Comparison of ENCODE assay signal across 22 mouse cellular contexts in the genomic region with DNA sequence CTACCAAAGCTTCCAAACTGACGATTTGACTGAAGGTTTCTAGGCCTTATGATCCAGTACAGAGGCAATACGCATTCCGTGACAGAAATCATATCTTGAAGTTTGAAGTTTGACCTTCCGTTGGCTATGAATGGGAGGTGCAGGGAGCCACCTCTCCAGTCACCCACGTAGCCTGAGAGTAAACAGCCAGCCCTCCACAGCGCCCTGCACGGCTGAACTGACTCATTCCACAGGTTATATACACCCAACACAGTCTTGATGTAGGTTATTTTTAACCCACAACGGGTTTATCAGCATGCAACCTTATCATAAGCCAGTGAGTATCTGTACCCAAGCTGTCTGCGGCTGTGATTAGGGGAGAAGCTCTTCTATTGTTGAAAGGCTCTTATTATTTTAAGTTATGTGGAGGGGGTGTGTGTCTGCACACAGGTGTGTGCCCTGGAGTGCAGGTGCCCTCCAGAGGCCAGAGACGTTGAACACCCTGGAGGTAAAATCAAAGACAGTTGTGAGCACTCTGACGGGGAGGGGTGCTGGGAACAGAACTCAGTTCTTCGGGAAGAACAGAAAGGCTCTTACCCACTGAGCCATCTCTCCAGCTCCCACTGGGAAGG. TPM values are rescaled to one million over a fixed set of nuclear protein-coding genes. Genes with fewer than 3 reads are reported as not detected.
DNase-seq lines count a peak whose midpoint lies in the region; ATAC-seq and TF ChIP-seq lines count a peak whose summit lies in the region.
"Had no signal": no experiment of that assay in that cellular context is flagged by ENCODE, and none has a peak within 500 bp of the region (broad histone marks: within the 10 kb centered on the region; RNA-seq: fewer than 3 reads in every experiment).

No protein-coding gene starts in this region.

- 41% methylated on average over 12 of the region's 12 CpGs for WGBS in heart, embryonic 15.5 days
- 54% methylated on average over 12 of the region's 12 CpGs for WGBS in lung, postnatal 0 days
- WGBS in large intestine, adult 2 months: 40% methylated on average over 12 of the region's 12 CpGs

- H3K27me3 ChIP-seq in heart, embryonic 15.5 days: peaks cover 5% of the 10 kb centered on the region; the same call in 1 of the 2 replicates
- H3K27me3 ChIP-seq in lung, postnatal 0 days (replicated peaks; ENCODE audit: insufficient read depth, low read length): no peaks in the 10 kb centered on the region
- H3K27me3 ChIP-seq: hindbrain, embryonic 15.5 days; Patski had no signal

- no peaks in the 10 kb centered on the region for H3K36me3 ChIP-seq in heart, embryonic 15.5 days
- H3K36me3 ChIP-seq in lung, postnatal 0 days (ENCODE audit: insufficient read depth, low read length): no peaks in the 10 kb centered on the region
- H3K36me3 ChIP-seq: embryonic facial prominence, embryonic 12.5 days; hindbrain, embryonic 15.5 days had no signal

- H3K9me3 ChIP-seq in heart, embryonic 15.5 days (replicated peaks): no peaks in the 10 kb centered on the region
- H3K9me3 ChIP-seq in lung, postnatal 0 days (ENCODE audit: low read length): no peaks in the 10 kb centered on the region
- H3K9me3 ChIP-seq: embryonic facial prominence, embryonic 12.5 days; hindbrain, embryonic 15.5 days had no signal

- no peak; the same call in 1 of the 2 replicates for ATAC-seq in heart, embryonic 15.5 days (replicated peaks; ENCODE audit: insufficient number of reproducible peaks, insufficient read depth, low FRiP score, low read depth)
- ATAC-seq in lung, postnatal 0 days: peak; percentile 33; the same call in 1 of the 2 replicates
- ATAC-seq: forebrain, embryonic 14.5 days; Patski had no signal

- H3K4me1 ChIP-seq in heart, embryonic 15.5 days (replicated peaks): peaks cover 25% of the 10 kb centered on the region
- no peaks in the 10 kb centered on the region for H3K4me1 ChIP-seq in lung, postnatal 0 days (ENCODE audit: insufficient read depth, low read depth, low read length)
- H3K4me1 ChIP-seq: embryonic facial prominence, embryonic 12.5 days; hindbrain, embryonic 15.5 days had no signal

- TF ChIP-seq CTCF in lung, postnatal 0 days (IDR thresholded peaks at IDR 0.05): 0 out of 2 replicates have a peak, but pooled peaks have one; percentile 8

- H3K27ac ChIP-seq in heart, embryonic 15.5 days: peak overlapping the region; percentile 62
- H3K27ac ChIP-seq in lung, postnatal 0 days (ENCODE audit: low read length): no peak overlapping the region
- H3K27ac ChIP-seq: embryonic facial prominence, embryonic 12.5 days; hindbrain, embryonic 15.5 days had no signal

- H3K9ac ChIP-seq in heart, embryonic 15.5 days: no peak overlapping the region
- H3K9ac ChIP-seq in lung, postnatal 0 days (replicated peaks; ENCODE audit: low read depth): no peak overlapping the region
- H3K9ac ChIP-seq: embryonic facial prominence, embryonic 12.5 days; hindbrain, embryonic 15.5 days had no signal

- H3K4me3 ChIP-seq in heart, embryonic 15.5 days: no peak overlapping the region
- H3K4me3 ChIP-seq in lung, postnatal 0 days (ENCODE audit: low read depth, low read length): no peak overlapping the region
- H3K4me3 ChIP-seq: embryonic facial prominence, embryonic 12.5 days; erythroblast, embryonic 14.5 days; hindbrain, embryonic 15.5 days had no signal

- TF ChIP-seq EP300 in lung, postnatal 0 days (IDR thresholded peaks at IDR 0.05): no peak

- DNase-seq in heart, adult 9 months (ENCODE audit: low spot score in 2 of 2): no peak
- no peak for DNase-seq in lung, postnatal 0 days (ENCODE audit: low spot score)
- no peak for DNase-seq in lung, postnatal 25 days (ENCODE audit: low spot score)
- peak; percentile 59 for DNase-seq in large intestine, adult 2 months (ENCODE audit: low read depth, low spot score)
- no peak for DNase-seq in kidney, postnatal 36 days
- DNase-seq in gastrocnemius, postnatal 10 days: no peak
- DNase-seq: adrenal gland, adult 8-10 months; cerebellum, postnatal 10 days; gastrocnemius, postnatal 14 days; kidney, adult 8-10 months; kidney, postnatal 25 days; left cerebral cortex, postnatal 4 days; liver; lung, adult 18-20 months; lung, postnatal 36 days; thymus, postnatal 14 days had no signal

- H3K4me2 ChIP-seq in heart, embryonic 15.5 days: no peak overlapping the region
- no peak overlapping the region for H3K4me2 ChIP-seq in lung, postnatal 0 days (replicated peaks; ENCODE audit: low read depth, low read length)
- H3K4me2 ChIP-seq: embryonic facial prominence, embryonic 12.5 days; hindbrain, embryonic 15.5 days had no signal

RNA-seq across cellular contexts. Expression of a gene that starts 31.6 kb away (rescaled TPM):
- 9.6 and 12.5 TPM in 2 replicates for polyA plus RNA-seq in heart, embryonic 15.5 days (2015; fragmentation: Nextera tagmentation; extraction: Ambion mirVana)
- polyA plus RNA-seq in lung, postnatal 0 days (2015; fragmentation: Nextera tagmentation; extraction: Ambion mirVana): 13.8 and 15.6 TPM in 2 replicates
- polyA plus RNA-seq in large intestine, adult 2 months (2012; rRNA removed): 13.1 and 25.2 TPM in 2 replicates
- total RNA-seq in gastrocnemius, postnatal 10 days (2021): 10 to 100 TPM; 11.4 to 11.6 TPM
